Mouse (Mus musculus) liver, adult 2 months (tissue): ENCODE measurements around the gene Gpr182.

Source experiments
- CTCF ChIP-seq: fragments of 200-500 bp; IDR thresholded peaks from 2 replicates; pipeline ENCODE4 v1.5.1; 2011; ENCODE audit warnings: low read depth, low read length, control low read depth
- POLR2A ChIP-seq: fragments of 200-500 bp; IDR thresholded peaks from 2 replicates; pipeline ENCODE4 v1.6.1; 2011; ENCODE audit warnings: low read length, control low read depth; ENCODE audit not compliant: insufficient read depth; ENCODE audit errors: extremely low read depth

DNA sequence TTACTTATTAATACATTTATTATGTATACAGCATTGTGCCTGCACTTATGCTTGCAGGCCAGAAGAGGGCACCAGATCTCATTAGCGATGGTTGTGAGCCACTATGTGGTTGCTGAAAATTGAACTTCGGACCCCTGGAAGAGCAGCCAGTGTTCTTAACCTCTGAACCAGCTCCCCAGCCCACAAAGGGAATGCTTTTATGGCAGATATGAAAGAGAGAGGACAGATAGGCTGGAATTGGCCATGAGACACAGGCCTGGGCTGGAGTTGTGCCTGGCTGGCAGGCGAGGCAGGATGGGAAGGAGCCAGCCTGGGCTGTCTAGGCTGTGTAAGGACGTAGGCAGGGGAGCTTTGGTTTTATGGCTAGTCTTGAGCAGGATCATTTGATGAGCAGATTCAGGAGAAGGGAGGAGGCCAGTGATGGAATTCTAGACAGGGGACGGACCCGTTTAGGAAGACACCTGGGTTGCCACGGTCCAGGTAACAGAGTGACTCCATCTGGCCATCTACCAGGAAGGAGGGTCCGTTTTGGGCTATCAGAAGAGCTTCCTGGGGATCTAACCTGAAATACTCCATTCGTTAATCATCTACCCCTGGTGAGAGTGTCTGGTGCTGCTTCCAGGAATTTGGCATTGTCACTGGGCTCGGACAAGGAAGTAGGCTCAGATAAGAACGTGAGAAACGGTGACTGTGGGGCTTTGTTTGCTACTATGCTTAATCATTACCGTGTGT lies 13.2 kb downstream of the Gpr182 start:
- TF ChIP-seq POLR2A, result 0 out of 2 replicates have a peak, but pooled peaks have one; percentile 23
- TF ChIP-seq CTCF, result peak; percentile 54
